In the genomic region with DNA sequence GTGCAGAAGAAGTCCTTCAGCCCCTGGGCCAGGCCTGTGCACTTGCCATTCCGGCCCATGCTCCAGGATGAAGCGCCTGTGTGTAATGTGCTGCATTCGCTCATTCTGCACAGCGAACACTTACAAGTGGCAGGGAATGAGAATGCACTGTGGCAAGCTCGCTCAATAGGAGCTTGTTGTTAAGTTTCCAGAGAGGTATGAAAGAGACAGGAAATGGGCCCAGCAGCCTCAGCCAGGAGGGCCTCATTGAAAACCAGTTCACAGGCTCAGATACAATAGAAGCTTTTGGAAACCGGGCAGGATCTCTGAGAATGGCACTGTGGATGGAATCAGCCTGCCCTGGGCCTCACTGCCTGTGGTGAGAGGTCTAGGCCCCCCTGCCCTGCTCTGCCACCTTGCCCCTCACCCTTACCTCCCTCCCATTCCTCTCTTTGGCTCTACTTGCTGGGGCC, we compare ENCODE assay signal across 9 mouse cellular contexts.
A peak's percentile ranks its signal among the peaks of the same experiment; 100 is the strongest.
DNase-seq lines count a peak whose midpoint lies in the region; ATAC-seq lines count a peak whose summit lies in the region.
"Had no signal": no experiment of that assay in that cellular context is flagged by ENCODE, and none has a peak within 500 bp of the region (broad histone marks: within the 10 kb centered on the region; RNA-seq: fewer than 3 reads in every experiment).

No protein-coding gene starts in this region.

- H3K4me2 ChIP-seq in forebrain, embryonic 12.5 days, result no peak overlapping the region
- H3K4me2 ChIP-seq: heart, embryonic 11.5 days had no signal

- peaks cover 21% of the 10 kb centered on the region for H3K4me1 ChIP-seq in forebrain, embryonic 12.5 days

- peak; percentile 48 for DNase-seq in layer of hippocampus, adult 11-12 months (ENCODE audit: low spot score)
- DNase-seq in layer of hippocampus, adult 9-10 months (ENCODE audit: low spot score), result no peak
- DNase-seq in layer of hippocampus, postnatal 36 days, result peak; percentile 60 to 64
- peak; percentile 49 for DNase-seq in right cerebral cortex, adult 18-20 months
- DNase-seq in kidney, adult 9 months, result no peak
- DNase-seq in spleen, postnatal 36 days (ENCODE audit: low spot score in 2 of 2), result no peak

- WGBS in forebrain, embryonic 12.5 days, result 15% methylated on average over 6 of the region's 6 CpGs

- H3K27me3 ChIP-seq in forebrain, embryonic 12.5 days, result no peaks in the 10 kb centered on the region

- H3K9ac ChIP-seq in forebrain, embryonic 12.5 days, result no peak overlapping the region

- no peaks in the 10 kb centered on the region for H3K9me3 ChIP-seq in forebrain, embryonic 12.5 days

- ATAC-seq in forebrain, embryonic 12.5 days (ENCODE audit: low FRiP score), result peak; percentile 90
- no peak for ATAC-seq in erythroblast, adult 5-6 weeks (replicated peaks; ENCODE audit: low FRiP score, poor library complexity, severe bottlenecking)

- no peaks in the 10 kb centered on the region for H3K36me3 ChIP-seq in forebrain, embryonic 12.5 days (replicated peaks)

- H3K4me3 ChIP-seq in forebrain, embryonic 12.5 days (replicated peaks), result no peak overlapping the region

- peak overlapping the region; percentile 68 for H3K27ac ChIP-seq in forebrain, embryonic 12.5 days

Comparison
In these comparisons a context has a peak if more than half of its experiments do, and no peak if none do; other contexts are left out.
1. DNase-seq: peak in layer of hippocampus, adult 11-12 months (single experiment), layer of hippocampus, postnatal 36 days (2 of 2) and right cerebral cortex, adult 18-20 months (single experiment); none in layer of hippocampus, adult 9-10 months (single experiment), kidney, adult 9 months (single experiment) and spleen, postnatal 36 days (0 of 2).